Mouse (Mus musculus) neutrophil, adult 59 days (primary cell): ENCODE measurements around the gene Sec22a. TPM values are rescaled to one million over a fixed set of nuclear protein-coding genes. Genes with fewer than 3 reads are reported as not detected.

ENCODE experiments used
- total RNA-seq, 2 experiments: library from RNA; stranded (reverse); gene quantifications; 1 replicate in 1 of 2; 2 replicates in 1 of 2; pipeline ENCODE4 v1.2.4; 2023

The Sec22a gene
- 1 to 10 TPM; 3.0 to 4.6 TPM for total RNA-seq

DNA sequence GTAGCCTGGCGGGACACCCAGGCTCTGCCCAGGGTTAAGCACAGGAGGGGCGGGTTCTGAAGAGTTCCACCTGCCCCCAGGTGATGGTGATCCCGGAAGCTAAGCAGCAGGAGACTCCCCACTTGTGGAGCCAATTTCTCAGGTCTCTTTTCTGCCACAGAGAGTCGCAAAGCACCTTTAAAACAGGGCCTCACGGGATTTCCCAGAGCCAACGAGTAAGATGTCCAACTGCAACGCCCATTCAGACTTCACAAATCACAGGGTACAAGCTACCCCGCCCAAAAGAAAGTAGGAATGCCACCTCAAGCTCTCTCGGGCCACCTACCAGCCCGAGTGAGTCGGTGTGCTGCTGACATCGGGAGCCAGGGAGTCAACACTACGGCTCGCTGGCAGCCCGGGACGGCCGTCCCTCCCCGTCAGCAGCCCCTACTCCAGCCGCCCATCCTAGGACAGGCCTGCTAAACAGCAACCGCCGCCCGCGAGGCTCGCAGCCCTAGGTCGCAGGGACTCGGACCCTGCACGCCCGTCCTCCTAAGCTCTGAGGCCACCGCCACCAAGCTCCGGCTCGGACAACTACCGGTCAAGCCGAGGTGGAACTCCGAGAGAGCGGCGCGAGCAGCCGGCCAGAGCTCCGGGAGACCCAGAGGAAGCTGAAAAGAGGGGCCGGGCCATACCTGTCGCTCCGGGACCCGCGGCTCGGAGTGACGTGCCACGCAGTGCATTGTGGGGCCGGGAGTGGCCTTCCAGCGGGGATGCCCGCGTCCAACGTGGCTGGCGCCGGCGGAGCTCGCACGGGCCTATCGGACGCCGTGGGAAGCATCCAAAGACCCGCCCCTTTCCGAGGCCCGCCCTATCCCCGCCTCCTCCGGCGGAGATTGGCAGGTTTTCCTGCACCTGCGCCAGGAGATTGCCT is at the start of gene Sec22a:
Sec22a (minus strand) TSS at position 769 of the 913 bp plus-strand sequence.

Other genes with a start within 250 kb of the Sec22a start
- under 1 TPM; 0.09 to 0.11 TPM for gene Adcy5, start 209.0 kb downstream of the Sec22a start, total RNA-seq
- 1 to 10 TPM; 3.7 to 4.0 TPM for gene Pdia5, start 127.0 kb upstream of the Sec22a start, total RNA-seq
- gene Sema5b, start 177.2 kb upstream of the Sec22a start, total RNA-seq, result not detected